Mouse (Mus musculus): ENCODE measurements around the gene Sap30.

DNA sequence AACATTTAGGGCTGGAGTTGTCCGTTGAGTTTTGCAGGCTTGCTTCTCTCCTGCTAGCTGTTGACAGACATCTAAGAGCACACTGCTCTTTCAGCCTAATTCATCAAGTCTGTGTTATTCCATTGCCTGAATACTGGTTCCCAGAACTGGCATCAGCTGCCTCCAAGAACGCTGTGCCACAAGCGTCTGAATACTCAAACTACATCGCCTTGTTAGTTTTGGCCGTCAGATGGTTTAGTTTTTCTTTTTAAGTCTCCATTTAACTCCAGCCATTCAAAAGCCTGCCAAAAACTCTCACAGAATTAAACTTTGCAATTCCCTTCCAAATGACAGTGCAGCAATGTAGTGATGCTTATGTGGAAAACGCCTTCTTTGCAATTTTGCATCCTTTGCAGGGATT, 30.5 kb downstream of the Sap30 start:
- TF ChIP-seq CTCF (IDR thresholded peaks at IDR 0.05; ENCODE audit: low read depth) (no peak), EP300 (IDR thresholded peaks at IDR 0.05; ENCODE audit: low read depth) (no peak)

Data from heart, postnatal 0 days (tissue).